Mouse (Mus musculus): ENCODE results near the gene Gif.

The Gif gene

GRCm38 (mm10) chr19:11794447-11794846 is 47.1 kb downstream of the Gif start:
- no peak for DNase-seq (ENCODE audit: low spot score)

DNA sequence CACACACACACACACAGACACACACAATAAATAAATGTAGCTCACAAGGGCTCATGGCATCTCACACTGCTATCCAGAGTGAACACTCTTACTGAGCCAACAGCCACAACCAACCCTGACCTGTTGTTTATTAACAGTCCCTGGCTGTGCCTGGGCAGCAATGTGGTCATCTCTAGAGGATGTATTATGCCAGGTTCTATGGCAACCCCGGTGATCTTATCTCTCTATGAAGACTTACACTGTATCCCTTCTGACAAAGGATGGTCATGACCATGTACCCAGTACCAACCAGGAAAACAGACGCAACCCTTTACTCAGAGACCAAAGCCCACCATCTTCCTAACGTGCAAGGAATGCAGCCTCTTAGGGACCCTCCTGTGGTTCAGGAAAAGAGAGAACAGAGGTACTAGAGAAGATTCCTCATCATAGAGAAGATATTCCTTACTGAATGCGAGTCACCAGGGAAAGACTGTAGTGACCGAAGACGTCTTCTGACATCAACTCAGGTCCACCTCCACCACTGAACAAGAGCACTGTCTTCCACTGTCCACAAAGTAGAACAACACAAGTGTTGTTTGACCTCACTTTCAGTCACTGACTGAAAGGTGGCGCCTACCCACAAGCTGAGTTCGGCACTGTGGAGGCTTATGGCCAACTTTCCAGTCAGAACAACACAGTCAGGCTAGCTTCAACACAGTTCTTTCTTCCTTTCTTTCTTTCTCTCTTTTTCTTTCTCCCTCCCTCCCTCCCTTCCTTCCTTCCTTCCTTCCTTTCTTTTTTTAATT is 53.4 kb downstream of the Gif start:
- DNase-seq (ENCODE audit: low spot score): no peak

DNA sequence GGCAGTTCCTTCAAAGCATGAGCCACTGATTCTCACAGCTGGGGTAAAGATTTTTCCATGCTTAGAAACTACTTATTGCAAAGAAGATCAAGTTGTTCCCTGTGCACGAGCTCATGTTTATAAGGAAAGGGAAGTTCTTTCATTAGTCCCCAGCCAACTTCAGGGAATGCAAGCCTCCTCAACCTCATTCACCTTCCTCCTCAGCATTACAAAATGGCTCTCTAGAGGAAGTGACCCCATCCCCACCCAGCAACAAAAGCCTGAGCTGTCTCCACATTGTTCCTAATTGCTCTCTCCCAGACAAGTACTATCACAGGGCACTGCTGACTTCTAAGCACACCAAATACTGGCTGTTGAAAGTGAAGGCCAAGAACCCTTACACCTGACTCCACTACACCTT is 57.1 kb downstream of the Gif start:
- DNase-seq (ENCODE audit: low spot score): no peak

DNA sequence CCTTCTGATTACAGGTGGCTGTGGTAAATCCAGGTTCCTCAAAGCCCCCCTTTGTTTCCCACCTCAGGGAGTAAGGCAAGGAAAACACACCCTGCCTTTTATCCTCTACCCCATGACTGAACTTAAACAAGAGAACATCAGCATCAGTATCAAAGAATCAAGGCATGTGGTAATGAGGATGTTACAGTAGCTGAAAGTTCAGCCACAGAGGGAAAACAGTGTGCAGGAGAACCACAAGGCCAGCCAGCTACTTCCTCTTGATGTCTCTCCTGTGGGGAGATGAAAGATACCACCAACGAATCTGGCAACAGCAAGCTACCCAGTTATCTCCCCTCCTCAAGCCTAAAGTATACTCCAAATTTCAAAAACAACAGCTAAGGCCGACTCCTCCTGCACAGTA is 59.9 kb downstream of the Gif start:
- DNase-seq (ENCODE audit: low spot score): no peak

GRCm38 (mm10) chr19:11807822-11808221 is 60.5 kb downstream of the Gif start:
- DNase-seq (ENCODE audit: low spot score): no peak

DNA sequence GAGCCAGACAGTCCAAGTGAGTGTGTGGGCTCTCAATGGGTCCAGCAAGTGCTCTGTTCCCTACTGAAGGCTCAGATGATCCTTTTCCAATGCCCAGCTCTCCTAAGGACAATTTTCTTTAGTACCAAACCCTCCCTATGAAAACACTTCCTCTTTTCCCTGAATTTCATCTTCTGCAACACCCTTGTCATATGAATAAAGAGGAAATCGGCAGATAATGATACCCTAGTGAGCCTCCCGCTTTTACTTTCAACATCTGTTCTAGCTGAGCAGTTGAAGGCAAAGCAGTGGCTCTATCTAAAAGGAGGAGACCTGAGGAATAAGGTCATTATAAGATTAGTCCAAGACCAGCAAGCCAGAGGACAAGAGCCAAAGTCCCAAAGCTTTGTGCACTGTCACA is 61.1 kb downstream of the Gif start:
- no peak for DNase-seq (ENCODE audit: low spot score)

GRCm38 (mm10) chr19:11810003-11810758 is 62.8 kb downstream of the Gif start:
- no peak for DNase-seq (ENCODE audit: low spot score)

DNA sequence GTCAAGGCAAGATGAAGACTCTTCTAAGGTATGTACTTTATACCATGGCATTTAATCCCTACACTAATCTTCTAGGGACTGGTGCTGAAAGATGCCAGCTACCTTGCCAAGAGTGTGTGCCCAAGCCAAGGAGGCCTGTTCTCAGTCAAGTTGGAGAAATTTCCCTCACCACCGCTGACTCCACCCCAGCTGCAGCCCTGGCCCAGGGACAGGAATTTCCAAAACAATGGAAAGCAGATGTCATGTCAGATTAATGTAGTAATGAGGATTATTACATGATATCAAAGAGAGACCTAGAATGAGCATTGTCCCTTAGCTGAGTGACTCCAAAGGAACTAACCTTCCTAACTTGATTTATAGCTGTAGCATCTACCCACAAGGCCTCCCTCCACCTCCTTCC is 63.5 kb downstream of the Gif start:
- no peak for DNase-seq (ENCODE audit: low spot score)

GRCm38 (mm10) chr19:11811688-11812365 is 64.5 kb downstream of the Gif start:
- peak; percentile 30 for DNase-seq (ENCODE audit: low spot score)
